Mouse (Mus musculus): ENCODE measurements at regions not wholly inside any gene's neighbourhood (a gene's known extent, or its start where the extent isn't known, plus 50 kb on each side); places are given as distances from the start of the nearest gene placed in this dataset.

DNA sequence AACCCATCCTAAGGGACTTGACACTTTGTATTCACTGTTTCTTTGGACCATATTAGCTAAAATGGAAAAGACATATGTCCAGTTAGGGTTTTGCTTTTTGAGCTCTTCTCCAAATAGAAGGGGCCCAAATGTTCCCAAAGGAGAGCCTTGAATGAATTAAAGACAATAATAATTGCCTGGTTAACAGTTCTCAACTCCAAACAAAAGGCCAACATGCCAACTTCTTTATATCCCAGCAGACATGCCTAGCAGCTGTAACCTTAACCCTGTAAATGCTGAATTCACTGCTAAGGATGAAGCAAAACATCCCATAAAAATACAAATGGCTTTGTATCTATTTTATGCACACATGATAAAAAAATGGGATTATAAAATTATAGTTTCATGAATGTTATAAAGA lies 264.2 kb upstream of the Gm10306 start:
- H3K9ac ChIP-seq (ENCODE audit: low read length): no peak overlapping the region
- ATAC-seq (ENCODE audit: insufficient number of reproducible peaks, insufficient read depth, low FRiP score, low read depth): no peak

DNA sequence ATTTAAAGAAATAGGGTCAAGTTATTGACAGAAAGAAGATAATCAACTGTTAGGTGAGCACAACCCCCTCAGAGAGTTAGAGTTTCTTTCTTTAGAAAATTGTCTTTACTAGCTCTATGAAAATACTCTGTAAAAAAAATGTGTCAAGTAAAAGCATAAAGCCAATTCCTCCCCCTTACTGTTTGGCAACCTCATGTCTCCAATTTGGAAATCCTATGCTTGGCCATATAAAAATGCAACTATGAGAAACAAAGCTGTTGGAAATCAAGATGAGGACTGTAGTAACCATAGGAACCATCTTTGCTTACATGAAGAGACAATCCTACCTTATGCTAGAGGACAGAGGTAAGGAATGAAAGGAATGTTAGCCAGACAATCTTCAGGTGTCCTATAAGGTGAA lies 239.0 kb upstream of the Gm10306 start:
- Histone ChIP-seq H3K9me3 (ENCODE audit: control insufficient read depth, low read length) (no peaks in the 10 kb centered on the region), H3K36me3 (ENCODE audit: control insufficient read depth, insufficient read depth, low read length) (no peaks in the 10 kb centered on the region), H3K9ac (ENCODE audit: low read length) (no peak overlapping the region), H3K27me3 (ENCODE audit: control insufficient read depth, insufficient read depth, low read length) (no peaks in the 10 kb centered on the region), H3K4me2 (ENCODE audit: low read length) (no peak overlapping the region), H3K4me1 (ENCODE audit: control insufficient read depth in 2 of 2, insufficient read depth in 2 of 2, low read length in 2 of 2) (no peaks in the 10 kb centered on the region), H3K4me3 (ENCODE audit: control insufficient read depth in 1 of 2, insufficient read depth in 1 of 2, low read depth in 1 of 2, low read length in 2 of 2) (no peak overlapping the region), H3K27ac (replicated peaks in 1 of 2; ENCODE audit: control insufficient read depth in 1 of 2, insufficient read depth in 1 of 2, low read depth in 2 of 2, low read length in 2 of 2) (no peak overlapping the region)
- no peak for ATAC-seq (ENCODE audit: insufficient number of reproducible peaks, insufficient read depth, low FRiP score, low read depth)

More for the DNA sequence above, 264.2 kb upstream of the Gm10306 start:
- Histone ChIP-seq H3K36me3 (ENCODE audit: control insufficient read depth, insufficient read depth, low read length) (no peaks in the 10 kb centered on the region), H3K4me3 (ENCODE audit: control insufficient read depth in 1 of 2, insufficient read depth in 1 of 2, low read depth in 1 of 2, low read length in 2 of 2) (no peak overlapping the region), H3K27ac (replicated peaks in 1 of 2; ENCODE audit: control insufficient read depth in 1 of 2, insufficient read depth in 1 of 2, low read depth in 2 of 2, low read length in 2 of 2) (no peak overlapping the region), H3K9me3 (ENCODE audit: control insufficient read depth, low read length) (no peaks in the 10 kb centered on the region), H3K27me3 (ENCODE audit: control insufficient read depth, insufficient read depth, low read length) (no peaks in the 10 kb centered on the region), H3K4me1 (ENCODE audit: control insufficient read depth in 2 of 2, insufficient read depth in 2 of 2, low read length in 2 of 2) (no peaks in the 10 kb centered on the region), H3K4me2 (ENCODE audit: low read length) (no peak overlapping the region)

DNA sequence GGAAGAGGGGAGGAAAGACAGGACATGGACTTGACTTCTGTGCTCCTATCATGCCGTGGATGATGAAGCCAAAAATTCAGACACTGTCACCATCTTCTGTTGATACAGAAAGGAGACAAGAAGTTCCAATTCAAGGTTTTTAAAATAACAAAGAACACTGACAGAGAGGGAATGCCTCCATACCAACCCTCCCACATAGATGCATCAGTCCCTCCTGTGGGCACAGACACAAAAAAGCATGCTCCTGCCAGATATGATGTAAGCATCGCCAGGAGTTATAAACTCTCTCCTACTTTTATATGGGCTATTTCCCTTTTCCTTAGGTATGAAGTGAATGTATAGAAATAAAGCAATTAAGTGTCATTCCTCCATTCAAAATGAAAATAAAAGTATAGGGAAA lies 229.6 kb upstream of the Gm10306 start:
- H3K27me3 ChIP-seq (ENCODE audit: control insufficient read depth, insufficient read depth, low read length): no peaks in the 10 kb centered on the region
- 77% methylated on average over 2 of the region's 2 CpGs for WGBS
- H3K4me2 ChIP-seq (ENCODE audit: low read length): no peak overlapping the region
- H3K27ac ChIP-seq (replicated peaks in 1 of 2; ENCODE audit: control insufficient read depth in 1 of 2, insufficient read depth in 1 of 2, low read depth in 2 of 2, low read length in 2 of 2): no peak overlapping the region
- no peaks in the 10 kb centered on the region for H3K4me1 ChIP-seq (ENCODE audit: control insufficient read depth in 2 of 2, insufficient read depth in 2 of 2, low read length in 2 of 2)
- ATAC-seq (ENCODE audit: insufficient number of reproducible peaks, insufficient read depth, low FRiP score, low read depth): no peak
- H3K9me3 ChIP-seq (ENCODE audit: control insufficient read depth, low read length): no peaks in the 10 kb centered on the region
- no peak overlapping the region for H3K9ac ChIP-seq (ENCODE audit: low read length)
- no peak overlapping the region for H3K4me3 ChIP-seq (ENCODE audit: control insufficient read depth in 1 of 2, insufficient read depth in 1 of 2, low read depth in 1 of 2, low read length in 2 of 2)
- no peaks in the 10 kb centered on the region for H3K36me3 ChIP-seq (ENCODE audit: control insufficient read depth, insufficient read depth, low read length)

DNA sequence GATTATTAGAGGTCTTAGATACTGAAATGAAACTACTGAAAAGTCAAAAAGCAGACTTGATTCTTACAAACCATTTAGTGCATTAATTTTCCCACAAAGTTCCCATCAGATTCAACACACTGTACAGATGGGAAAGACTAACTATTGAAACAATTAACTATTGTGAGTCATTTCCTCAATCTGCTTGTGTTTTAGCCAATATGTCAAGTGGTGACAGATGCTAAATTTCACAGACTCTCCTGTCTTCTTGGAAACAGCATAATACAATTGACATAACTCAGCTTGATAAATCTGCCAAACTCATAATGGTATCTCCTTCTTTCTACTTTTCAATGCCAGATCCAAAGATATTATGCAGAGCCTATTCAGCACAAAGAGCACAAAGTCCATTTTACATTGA lies 213.0 kb upstream of the Gm10306 start:
- Histone ChIP-seq H3K9me3 (ENCODE audit: control insufficient read depth, low read length) (no peaks in the 10 kb centered on the region), H3K4me3 (ENCODE audit: control insufficient read depth in 1 of 2, insufficient read depth in 1 of 2, low read depth in 1 of 2, low read length in 2 of 2) (no peak overlapping the region)
- no peak for ATAC-seq (ENCODE audit: insufficient number of reproducible peaks, insufficient read depth, low FRiP score, low read depth)

GRCm38 (mm10) chr4:94349273-94349672 lies 207.1 kb upstream of the Gm10306 start:
- no peak overlapping the region for H3K9ac ChIP-seq (ENCODE audit: low read length)
- H3K27me3 ChIP-seq (ENCODE audit: control insufficient read depth, insufficient read depth, low read length): no peaks in the 10 kb centered on the region
- no peaks in the 10 kb centered on the region for H3K36me3 ChIP-seq (ENCODE audit: control insufficient read depth, insufficient read depth, low read length)
- no peak overlapping the region for H3K4me3 ChIP-seq (ENCODE audit: control insufficient read depth in 1 of 2, insufficient read depth in 1 of 2, low read depth in 1 of 2, low read length in 2 of 2)
- H3K9me3 ChIP-seq (ENCODE audit: control insufficient read depth, low read length): no peaks in the 10 kb centered on the region
- no peak overlapping the region for H3K27ac ChIP-seq (replicated peaks in 1 of 2; ENCODE audit: control insufficient read depth in 1 of 2, insufficient read depth in 1 of 2, low read depth in 2 of 2, low read length in 2 of 2)
- WGBS: 62% methylated on average over 1 of the region's 1 CpGs
- H3K4me1 ChIP-seq (ENCODE audit: control insufficient read depth in 2 of 2, insufficient read depth in 2 of 2, low read length in 2 of 2): no peaks in the 10 kb centered on the region
- no peak overlapping the region for H3K4me2 ChIP-seq (ENCODE audit: low read length)
- no peak for ATAC-seq (ENCODE audit: insufficient number of reproducible peaks, insufficient read depth, low FRiP score, low read depth)

More for the DNA sequence above, 213.0 kb upstream of the Gm10306 start:
- no peaks in the 10 kb centered on the region for H3K27me3 ChIP-seq (ENCODE audit: control insufficient read depth, insufficient read depth, low read length)
- H3K4me2 ChIP-seq (ENCODE audit: low read length): no peak overlapping the region
- no peak overlapping the region for H3K27ac ChIP-seq (replicated peaks in 1 of 2; ENCODE audit: control insufficient read depth in 1 of 2, insufficient read depth in 1 of 2, low read depth in 2 of 2, low read length in 2 of 2)
- no peaks in the 10 kb centered on the region for H3K36me3 ChIP-seq (ENCODE audit: control insufficient read depth, insufficient read depth, low read length)
- H3K9ac ChIP-seq (ENCODE audit: low read length): no peak overlapping the region
- no peaks in the 10 kb centered on the region for H3K4me1 ChIP-seq (ENCODE audit: control insufficient read depth in 2 of 2, insufficient read depth in 2 of 2, low read length in 2 of 2)

- WGBS: 56% methylated on average over 1 of the region's 1 CpGs
- no peak overlapping the region for H3K4me3 ChIP-seq (ENCODE audit: control insufficient read depth in 1 of 2, insufficient read depth in 1 of 2, low read depth in 1 of 2, low read length in 2 of 2)
- no peak for ATAC-seq (ENCODE audit: insufficient number of reproducible peaks, insufficient read depth, low FRiP score, low read depth)
Observed at GRCm38 (mm10) chr4:94356982-94357381, 199.4 kb upstream of the Gm10306 start.

DNA sequence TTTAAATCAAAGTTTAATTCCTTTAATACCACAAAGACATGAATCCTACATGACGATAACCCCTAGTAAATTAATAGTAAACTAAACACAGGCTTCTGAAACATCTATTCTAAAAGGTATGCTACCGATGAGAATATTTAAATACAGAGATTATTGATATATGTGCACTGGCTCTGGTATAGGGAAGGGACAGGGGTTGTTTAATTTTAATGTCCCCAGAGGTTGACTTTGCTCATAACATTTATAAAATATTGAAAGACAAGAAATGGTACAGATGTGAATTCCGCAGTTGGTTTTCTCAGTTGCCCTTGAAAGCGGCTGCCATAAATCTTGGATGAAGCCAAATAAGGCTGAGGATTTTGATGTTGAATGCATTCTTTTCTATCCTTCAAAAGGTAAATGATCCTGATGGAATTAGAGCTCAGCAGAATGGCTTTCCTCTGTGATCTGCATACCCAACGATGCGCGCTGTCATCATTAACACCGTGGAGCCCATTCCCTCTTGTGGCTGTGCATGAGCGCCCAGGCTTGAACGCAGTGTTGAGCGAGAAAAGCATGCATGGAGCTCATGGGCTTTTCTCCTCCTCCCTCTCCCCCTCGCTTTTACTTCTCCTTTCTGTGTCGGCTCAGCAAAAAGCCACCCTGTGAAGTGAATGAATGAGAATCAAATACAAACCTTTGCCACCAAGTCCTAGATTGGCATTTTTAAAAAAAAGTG lies 195.4 kb upstream of the Gm10306 start:
- H3K4me1 ChIP-seq (ENCODE audit: control insufficient read depth in 2 of 2, insufficient read depth in 2 of 2, low read length in 2 of 2): no peaks in the 10 kb centered on the region
- ATAC-seq (ENCODE audit: insufficient number of reproducible peaks, insufficient read depth, low FRiP score, low read depth): no peak
- H3K4me3 ChIP-seq (ENCODE audit: control insufficient read depth in 1 of 2, insufficient read depth in 1 of 2, low read depth in 1 of 2, low read length in 2 of 2): no peak overlapping the region
- no peak overlapping the region for H3K9ac ChIP-seq (ENCODE audit: low read length)
- H3K9me3 ChIP-seq (ENCODE audit: control insufficient read depth, low read length): no peaks in the 10 kb centered on the region
- no peaks in the 10 kb centered on the region for H3K36me3 ChIP-seq (ENCODE audit: control insufficient read depth, insufficient read depth, low read length)
- H3K4me2 ChIP-seq (ENCODE audit: low read length): no peak overlapping the region
- 82% methylated on average over 13 of the region's 13 CpGs for WGBS
- H3K27me3 ChIP-seq (ENCODE audit: control insufficient read depth, insufficient read depth, low read length): no peaks in the 10 kb centered on the region
- no peak overlapping the region for H3K27ac ChIP-seq (replicated peaks in 1 of 2; ENCODE audit: control insufficient read depth in 1 of 2, insufficient read depth in 1 of 2, low read depth in 2 of 2, low read length in 2 of 2)

More at GRCm38 (mm10) chr4:94356982-94357381, 199.4 kb upstream of the Gm10306 start:
- Histone ChIP-seq H3K9me3 (ENCODE audit: control insufficient read depth, low read length) (no peaks in the 10 kb centered on the region), H3K4me2 (ENCODE audit: low read length) (no peak overlapping the region), H3K9ac (ENCODE audit: low read length) (no peak overlapping the region), H3K27me3 (ENCODE audit: control insufficient read depth, insufficient read depth, low read length) (no peaks in the 10 kb centered on the region), H3K27ac (replicated peaks in 1 of 2; ENCODE audit: control insufficient read depth in 1 of 2, insufficient read depth in 1 of 2, low read depth in 2 of 2, low read length in 2 of 2) (no peak overlapping the region), H3K36me3 (ENCODE audit: control insufficient read depth, insufficient read depth, low read length) (no peaks in the 10 kb centered on the region), H3K4me1 (ENCODE audit: control insufficient read depth in 2 of 2, insufficient read depth in 2 of 2, low read length in 2 of 2) (no peaks in the 10 kb centered on the region)

GRCm38 (mm10) chr4:94361528-94362217 lies 194.7 kb upstream of the Gm10306 start:
- 77% methylated on average over 12 of the region's 12 CpGs for WGBS
- H3K9me3 ChIP-seq (ENCODE audit: control insufficient read depth, low read length): no peaks in the 10 kb centered on the region
- no peak overlapping the region for H3K27ac ChIP-seq (replicated peaks in 1 of 2; ENCODE audit: control insufficient read depth in 1 of 2, insufficient read depth in 1 of 2, low read depth in 2 of 2, low read length in 2 of 2)
- H3K4me3 ChIP-seq (ENCODE audit: control insufficient read depth in 1 of 2, insufficient read depth in 1 of 2, low read depth in 1 of 2, low read length in 2 of 2): no peak overlapping the region
- no peak for ATAC-seq (ENCODE audit: insufficient number of reproducible peaks, insufficient read depth, low FRiP score, low read depth)
- H3K27me3 ChIP-seq (ENCODE audit: control insufficient read depth, insufficient read depth, low read length): no peaks in the 10 kb centered on the region
- no peaks in the 10 kb centered on the region for H3K36me3 ChIP-seq (ENCODE audit: control insufficient read depth, insufficient read depth, low read length)
- H3K4me2 ChIP-seq (ENCODE audit: low read length): no peak overlapping the region
- H3K4me1 ChIP-seq (ENCODE audit: control insufficient read depth in 2 of 2, insufficient read depth in 2 of 2, low read length in 2 of 2): no peaks in the 10 kb centered on the region
- no peak overlapping the region for H3K9ac ChIP-seq (ENCODE audit: low read length)
